Mouse (Mus musculus): ENCODE results near the gene Olfr97. TPM values are rescaled to one million over a fixed set of nuclear protein-coding genes. Genes with fewer than 3 reads are reported as not detected.
A peak's percentile ranks its signal among the peaks of the same experiment; 100 is the strongest.

Olfr97 gene
- polyA plus RNA-seq, 1 experiment from 2014 or later: not detected

GRCm38 (mm10) chr17:37203206-37203916 lies 33.8 kb downstream of the Olfr97 start:
- WGBS: under 1% methylated on average over 4 of the region's 4 CpGs
- H3K27ac ChIP-seq (replicated peaks; ENCODE audit: low read depth, low read length): no peak overlapping the region
- no peak overlapping the region for H3K4me3 ChIP-seq (ENCODE audit: low read depth, low read length)
- H3K36me3 ChIP-seq (ENCODE audit: control insufficient read depth, insufficient read depth, low read length): no peaks in the 10 kb centered on the region
- H3K27me3 ChIP-seq (replicated peaks; ENCODE audit: control insufficient read depth, insufficient read depth, low read length): no peaks in the 10 kb centered on the region
- no peak overlapping the region for H3K4me2 ChIP-seq (ENCODE audit: low read depth, low read length)
- DNase-seq (ENCODE audit: low spot score) (peak; percentile 88), ATAC-seq (ENCODE audit: low read depth) (no peak)
- no peaks in the 10 kb centered on the region for H3K9me3 ChIP-seq (ENCODE audit: control insufficient read depth, low read length)
- no peak overlapping the region for H3K9ac ChIP-seq (ENCODE audit: low read depth, low read length)
- no peaks in the 10 kb centered on the region for H3K4me1 ChIP-seq (ENCODE audit: control insufficient read depth, insufficient read depth, low read length)

GRCm38 (mm10) chr17:37200894-37201293 lies 36.2 kb downstream of the Olfr97 start, which contains the start of gene Olfr94:
TSS of gene Olfr94 (minus strand) at chr17:37200994.
- Histone ChIP-seq H3K9me3 (ENCODE audit: control insufficient read depth, low read length) (no peaks in the 10 kb centered on the region), H3K27ac (replicated peaks; ENCODE audit: low read depth, low read length) (no peak within 1 kb of the TSS), H3K27me3 (replicated peaks; ENCODE audit: control insufficient read depth, insufficient read depth, low read length) (peaks cover 23% of the 10 kb centered on the region), H3K4me1 (ENCODE audit: control insufficient read depth, insufficient read depth, low read length) (no peaks in the 10 kb centered on the region), H3K36me3 (ENCODE audit: control insufficient read depth, insufficient read depth, low read length) (no peaks in the 10 kb centered on the region), H3K4me3 (ENCODE audit: low read depth, low read length) (no peak within 1 kb of the TSS), H3K4me2 (ENCODE audit: low read depth, low read length) (no peak within 1 kb of the TSS), H3K9ac (ENCODE audit: low read depth, low read length) (no peak within 1 kb of the TSS)
- WGBS: 58% methylated on average over 2 of the region's 2 CpGs
- no peak for DNase-seq (ENCODE audit: low spot score)
- ATAC-seq (ENCODE audit: low read depth): no peak

GRCm38 (mm10) chr17:37196845-37197724 lies 40.0 kb downstream of the Olfr97 start:
- no peaks in the 10 kb centered on the region for H3K9me3 ChIP-seq (ENCODE audit: control insufficient read depth, low read length)
- H3K9ac ChIP-seq (ENCODE audit: low read depth, low read length): peak overlapping the region; percentile 42
- H3K36me3 ChIP-seq (ENCODE audit: control insufficient read depth, insufficient read depth, low read length): no peaks in the 10 kb centered on the region
- H3K4me2 ChIP-seq (ENCODE audit: low read depth, low read length): peak overlapping the region; percentile 93
- ATAC-seq (ENCODE audit: low read depth) (peak; percentile 80), DNase-seq (ENCODE audit: low spot score) (peak; percentile 12)
- no peak overlapping the region for H3K27ac ChIP-seq (replicated peaks; ENCODE audit: low read depth, low read length)
- peak overlapping the region; percentile 54 for H3K4me3 ChIP-seq (ENCODE audit: low read depth, low read length)
- H3K4me1 ChIP-seq (ENCODE audit: control insufficient read depth, insufficient read depth, low read length): no peaks in the 10 kb centered on the region
- peaks cover 30% of the 10 kb centered on the region for H3K27me3 ChIP-seq (replicated peaks; ENCODE audit: control insufficient read depth, insufficient read depth, low read length)
- 2% methylated on average over 49 of the region's 77 CpGs for WGBS

GRCm38 (mm10) chr17:37194782-37195181 lies 42.3 kb downstream of the Olfr97 start:
- no peak overlapping the region for H3K27ac ChIP-seq (replicated peaks; ENCODE audit: low read depth, low read length)
- H3K27me3 ChIP-seq (replicated peaks; ENCODE audit: control insufficient read depth, insufficient read depth, low read length): peaks cover 30% of the 10 kb centered on the region
- no peaks in the 10 kb centered on the region for H3K9me3 ChIP-seq (ENCODE audit: control insufficient read depth, low read length)
- ATAC-seq (ENCODE audit: low read depth) (no peak), DNase-seq (ENCODE audit: low spot score) (no peak)
- no peak overlapping the region for H3K4me3 ChIP-seq (ENCODE audit: low read depth, low read length)
- H3K4me2 ChIP-seq (ENCODE audit: low read depth, low read length): no peak overlapping the region
- no peak overlapping the region for H3K9ac ChIP-seq (ENCODE audit: low read depth, low read length)
- WGBS: 83% methylated on average over 5 of the region's 5 CpGs
- no peaks in the 10 kb centered on the region for H3K4me1 ChIP-seq (ENCODE audit: control insufficient read depth, insufficient read depth, low read length)
- H3K36me3 ChIP-seq (ENCODE audit: control insufficient read depth, insufficient read depth, low read length): no peaks in the 10 kb centered on the region

- Histone ChIP-seq H3K9me3 (ENCODE audit: control insufficient read depth, low read length) (no peaks in the 10 kb centered on the region), H3K36me3 (ENCODE audit: control insufficient read depth, insufficient read depth, low read length) (no peaks in the 10 kb centered on the region), H3K4me2 (ENCODE audit: low read depth, low read length) (no peak within 1 kb of the TSS), H3K4me1 (ENCODE audit: control insufficient read depth, insufficient read depth, low read length) (no peaks in the 10 kb centered on the region), H3K27me3 (replicated peaks; ENCODE audit: control insufficient read depth, insufficient read depth, low read length) (peaks cover 30% of the 10 kb centered on the region), H3K4me3 (ENCODE audit: low read depth, low read length) (no peak within 1 kb of the TSS), H3K9ac (ENCODE audit: low read depth, low read length) (no peak within 1 kb of the TSS), H3K27ac (replicated peaks; ENCODE audit: low read depth, low read length) (no peak within 1 kb of the TSS)
- ATAC-seq (ENCODE audit: low read depth): no peak
- no peak for DNase-seq (ENCODE audit: low spot score)
- 86% methylated on average over 2 of the region's 2 CpGs for WGBS
These were observed 43.5 kb downstream of the Olfr97 start, which contains the start of gene Ubd for GRCm38 (mm10) chr17:37193656-37194055. TSS of gene Ubd (plus strand) at chr17:37193892.

- ATAC-seq (ENCODE audit: low read depth) (no peak), DNase-seq (ENCODE audit: low spot score) (no peak)
- H3K36me3 ChIP-seq (ENCODE audit: control insufficient read depth, insufficient read depth, low read length): no peaks in the 10 kb centered on the region
- no peaks in the 10 kb centered on the region for H3K9me3 ChIP-seq (ENCODE audit: control insufficient read depth, low read length)
- no peaks in the 10 kb centered on the region for H3K4me1 ChIP-seq (ENCODE audit: control insufficient read depth, insufficient read depth, low read length)
- H3K27me3 ChIP-seq (replicated peaks; ENCODE audit: control insufficient read depth, insufficient read depth, low read length): peaks cover 29% of the 10 kb centered on the region
- H3K9ac ChIP-seq (ENCODE audit: low read depth, low read length): no peak overlapping the region
- no peak overlapping the region for H3K4me2 ChIP-seq (ENCODE audit: low read depth, low read length)
- H3K27ac ChIP-seq (replicated peaks; ENCODE audit: low read depth, low read length): no peak overlapping the region
- H3K4me3 ChIP-seq (ENCODE audit: low read depth, low read length): no peak overlapping the region
These were observed 44.1 kb downstream of the Olfr97 start for GRCm38 (mm10) chr17:37193032-37193431.

GRCm38 (mm10) chr17:37190711-37191110 lies 46.4 kb downstream of the Olfr97 start:
- WGBS: 34% methylated on average over 2 of the region's 2 CpGs

GRCm38 (mm10) chr17:37185474-37185873 lies 51.7 kb downstream of the Olfr97 start:
- no peak for DNase-seq (ENCODE audit: low spot score)
- 45% methylated on average over 6 of the region's 6 CpGs for WGBS
- H3K4me2 ChIP-seq (ENCODE audit: low read depth, low read length): no peak overlapping the region

More at GRCm38 (mm10) chr17:37190711-37191110, 46.4 kb downstream of the Olfr97 start:
- Histone ChIP-seq H3K4me3 (ENCODE audit: low read depth, low read length) (no peak overlapping the region), H3K4me1 (ENCODE audit: control insufficient read depth, insufficient read depth, low read length) (no peaks in the 10 kb centered on the region), H3K27ac (replicated peaks; ENCODE audit: low read depth, low read length) (no peak overlapping the region), H3K4me2 (ENCODE audit: low read depth, low read length) (no peak overlapping the region), H3K9me3 (ENCODE audit: control insufficient read depth, low read length) (no peaks in the 10 kb centered on the region), H3K9ac (ENCODE audit: low read depth, low read length) (no peak overlapping the region), H3K27me3 (replicated peaks; ENCODE audit: control insufficient read depth, insufficient read depth, low read length) (peaks cover 6% of the 10 kb centered on the region), H3K36me3 (ENCODE audit: control insufficient read depth, insufficient read depth, low read length) (no peaks in the 10 kb centered on the region)
- peak; percentile 4 for DNase-seq (ENCODE audit: low spot score)
- ATAC-seq (ENCODE audit: low read depth): no peak

More at GRCm38 (mm10) chr17:37185474-37185873, 51.7 kb downstream of the Olfr97 start:
- Histone ChIP-seq H3K4me1 (ENCODE audit: control insufficient read depth, insufficient read depth, low read length) (no peaks in the 10 kb centered on the region), H3K27me3 (replicated peaks; ENCODE audit: control insufficient read depth, insufficient read depth, low read length) (no peaks in the 10 kb centered on the region), H3K4me3 (ENCODE audit: low read depth, low read length) (no peak overlapping the region), H3K9ac (ENCODE audit: low read depth, low read length) (no peak overlapping the region), H3K36me3 (ENCODE audit: control insufficient read depth, insufficient read depth, low read length) (no peaks in the 10 kb centered on the region), H3K9me3 (ENCODE audit: control insufficient read depth, low read length) (no peaks in the 10 kb centered on the region), H3K27ac (replicated peaks; ENCODE audit: low read depth, low read length) (no peak overlapping the region)
- ATAC-seq (ENCODE audit: low read depth): no peak

Data from embryonic facial prominence, embryonic 14.5 days (tissue).